Mouse (Mus musculus): ENCODE measurements around the gene Arfgef2. TPM values are rescaled to one million over a fixed set of nuclear protein-coding genes. Genes with fewer than 3 reads are reported as not detected.

Gene Arfgef2
- polyA plus RNA-seq, 1 experiment = 1.6 TPM

DNA sequence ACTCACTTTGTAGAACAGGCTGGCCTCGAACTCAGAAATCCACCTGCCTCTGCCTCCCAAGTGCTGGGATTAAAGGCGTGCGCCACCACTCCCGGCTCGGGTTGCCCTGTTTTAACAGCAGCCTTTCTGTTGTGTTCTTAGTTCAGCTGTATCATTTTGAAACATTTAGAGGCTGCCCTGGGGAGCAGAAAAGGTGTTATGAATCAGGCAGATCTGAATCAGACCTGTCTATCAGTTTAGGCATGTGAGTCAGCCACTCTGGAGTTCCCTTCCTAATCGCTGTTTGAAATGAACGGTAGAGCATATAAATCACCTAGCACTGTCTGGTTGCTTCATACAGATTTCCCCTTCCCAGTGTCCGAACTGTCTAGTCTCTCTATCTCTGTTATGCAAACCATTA lies 105.1 kb downstream of the Arfgef2 start:
- Histone ChIP-seq H3K27me3 (replicated peaks) (no peaks in the 10 kb centered on the region), H3K4me1 (peaks cover 26% of the 10 kb centered on the region), H3K4me3 (replicated peaks) (no peak overlapping the region), H3K9me3 (no peaks in the 10 kb centered on the region), H3K36me3 (replicated peaks; ENCODE audit: low read length) (peaks cover 26% of the 10 kb centered on the region)
- TF ChIP-seq FLI1 (IDR thresholded peaks at IDR 0.05; ENCODE audit: low read length) = no peak
- no peak for TF ChIP-seq GATA1 (IDR thresholded peaks at IDR 0.05; ENCODE audit: borderline replicate concordance, low read length)

DNA sequence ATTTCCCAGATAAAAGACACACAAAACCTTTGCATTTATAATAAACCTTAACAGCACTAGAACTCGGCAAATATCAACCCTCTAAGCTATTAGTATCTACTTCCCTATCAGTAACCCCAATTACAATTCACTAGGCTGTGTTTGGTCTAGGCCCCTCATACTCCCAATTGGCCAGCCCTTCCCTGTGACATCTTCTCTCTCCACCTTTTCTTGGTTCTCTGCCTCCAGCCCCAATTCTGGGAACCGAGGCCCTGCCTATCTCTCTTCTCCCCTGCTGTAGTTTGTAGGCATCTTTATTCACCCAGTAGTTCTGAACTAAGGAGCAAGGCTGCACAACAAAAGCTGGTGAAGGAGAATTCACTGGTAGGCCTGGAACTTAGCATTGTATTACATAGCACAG lies 118.6 kb downstream of the Arfgef2 start:
- Histone ChIP-seq H3K27me3 (replicated peaks) (no peaks in the 10 kb centered on the region), H3K4me3 (replicated peaks) (no peak overlapping the region), H3K9me3 (no peaks in the 10 kb centered on the region), H3K36me3 (replicated peaks; ENCODE audit: low read length) (peaks cover 94% of the 10 kb centered on the region), H3K4me1 (no peaks in the 10 kb centered on the region; the same call in 1 of the 2 replicates)
- no peak for TF ChIP-seq FLI1 (IDR thresholded peaks at IDR 0.05; ENCODE audit: low read length)
- no peak for TF ChIP-seq GATA1 (IDR thresholded peaks at IDR 0.05; ENCODE audit: borderline replicate concordance, low read length)

DNA sequence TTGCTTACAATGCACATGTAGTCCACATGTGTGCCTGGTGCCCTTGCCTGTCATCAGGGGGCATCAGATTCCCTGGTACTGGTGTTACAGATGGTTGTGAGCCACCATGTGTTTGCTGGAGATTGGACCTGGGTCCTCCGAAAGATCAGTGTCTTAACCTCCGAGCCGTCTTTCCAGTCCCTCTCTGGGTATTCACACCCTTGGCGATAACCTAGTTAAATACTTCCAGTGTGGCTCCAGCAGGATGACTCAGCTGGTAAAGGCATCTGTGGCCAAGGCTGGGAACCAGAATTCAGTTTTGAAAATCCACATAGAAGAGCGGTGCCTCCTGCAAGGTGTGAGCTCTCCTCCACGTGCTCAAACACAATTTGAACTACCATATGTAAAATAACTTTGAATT lies 128.6 kb downstream of the Arfgef2 start:
- Histone ChIP-seq H3K27me3 (replicated peaks) (no peaks in the 10 kb centered on the region), H3K4me1 (peaks cover 4% of the 10 kb centered on the region; the same call in 1 of the 2 replicates), H3K4me3 (replicated peaks) (no peak overlapping the region), H3K36me3 (replicated peaks; ENCODE audit: low read length) (peaks cover 95% of the 10 kb centered on the region), H3K9me3 (no peaks in the 10 kb centered on the region)
- TF ChIP-seq FLI1 (IDR thresholded peaks at IDR 0.05; ENCODE audit: low read length) (no peak), GATA1 (IDR thresholded peaks at IDR 0.05; ENCODE audit: borderline replicate concordance, low read length) (no peak)

DNA sequence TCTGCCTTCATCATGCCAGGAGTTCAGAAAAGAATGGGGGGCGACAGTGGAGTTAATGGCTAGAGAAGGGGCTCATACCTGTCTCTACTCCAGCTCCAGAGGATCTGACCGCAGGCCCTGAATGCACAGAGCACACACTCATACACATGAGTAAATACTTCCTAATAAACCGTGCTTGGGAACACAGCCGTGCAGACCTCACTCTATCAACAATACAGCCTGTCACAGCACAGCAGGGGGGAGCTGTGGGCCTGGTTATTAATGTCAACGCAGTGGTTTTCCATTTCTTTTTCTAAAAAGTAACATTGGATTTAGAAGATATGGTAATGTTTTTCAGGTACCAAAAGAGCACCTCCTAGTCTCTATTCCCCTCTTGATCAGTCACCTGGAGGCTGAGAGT lies 129.0 kb downstream of the Arfgef2 start:
- H3K27me3 ChIP-seq (replicated peaks) = no peaks in the 10 kb centered on the region
- TF ChIP-seq FLI1 (IDR thresholded peaks at IDR 0.05; ENCODE audit: low read length) (no peak), GATA1 (IDR thresholded peaks at IDR 0.05; ENCODE audit: borderline replicate concordance, low read length) (no peak)
- H3K9me3 ChIP-seq = no peaks in the 10 kb centered on the region
- H3K36me3 ChIP-seq (replicated peaks; ENCODE audit: low read length) = peaks cover 95% of the 10 kb centered on the region
- H3K4me3 ChIP-seq (replicated peaks) = no peak overlapping the region
- H3K4me1 ChIP-seq = peaks cover 4% of the 10 kb centered on the region; the same call in 1 of the 2 replicates

DNA sequence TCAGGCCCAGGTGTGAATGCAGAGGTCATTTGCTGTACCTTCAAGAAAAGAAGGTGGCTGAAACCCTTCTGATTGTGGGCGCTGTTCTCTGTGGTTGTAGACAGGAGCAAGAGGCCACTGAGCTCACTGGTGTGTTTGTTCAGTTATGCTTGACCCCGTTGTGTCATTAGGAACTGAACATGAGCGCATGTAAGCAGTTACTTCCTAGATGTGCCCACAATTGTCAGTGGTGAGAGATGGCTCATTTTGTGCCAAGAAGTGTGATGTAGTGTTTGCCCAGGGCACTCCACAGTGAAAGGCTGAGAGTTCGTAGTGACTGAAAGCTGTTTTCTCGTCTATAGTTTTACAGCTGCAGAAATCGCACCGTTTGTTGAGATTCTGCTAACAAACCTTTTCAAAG lies 130.2 kb downstream of the Arfgef2 start:
- Histone ChIP-seq H3K36me3 (replicated peaks; ENCODE audit: low read length) (peaks cover 95% of the 10 kb centered on the region), H3K27me3 (replicated peaks) (no peaks in the 10 kb centered on the region), H3K4me3 (replicated peaks) (no peak overlapping the region), H3K9me3 (no peaks in the 10 kb centered on the region), H3K4me1 (peaks cover 4% of the 10 kb centered on the region; the same call in 1 of the 2 replicates)
- TF ChIP-seq FLI1 (IDR thresholded peaks at IDR 0.05; ENCODE audit: low read length) (no peak), GATA1 (IDR thresholded peaks at IDR 0.05; ENCODE audit: borderline replicate concordance, low read length) (no peak)

DNA sequence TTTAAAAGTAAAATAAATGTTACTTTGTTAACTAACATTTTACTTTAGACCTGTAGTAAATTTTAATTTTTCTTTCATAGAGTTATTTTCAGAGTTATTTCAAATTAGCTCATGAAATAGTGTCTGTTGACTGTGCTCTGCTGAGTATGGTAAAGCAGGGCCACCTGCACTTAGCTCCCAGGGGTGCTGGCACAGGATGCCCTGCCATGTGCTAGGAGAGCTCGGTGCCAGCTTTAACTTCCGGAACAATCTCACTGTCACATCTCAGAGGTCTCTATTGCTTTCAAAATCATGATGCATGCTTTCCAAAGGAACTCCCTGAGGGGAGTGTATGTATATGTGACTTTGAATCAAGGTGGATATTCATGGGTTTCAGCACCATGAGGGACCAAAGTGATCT lies 130.8 kb downstream of the Arfgef2 start:
- H3K27me3 ChIP-seq (replicated peaks) = no peaks in the 10 kb centered on the region
- TF ChIP-seq GATA1 (IDR thresholded peaks at IDR 0.05; ENCODE audit: borderline replicate concordance, low read length) = no peak
- no peak for TF ChIP-seq FLI1 (IDR thresholded peaks at IDR 0.05; ENCODE audit: low read length)
- H3K4me3 ChIP-seq (replicated peaks) = no peak overlapping the region
- peaks cover 95% of the 10 kb centered on the region for H3K36me3 ChIP-seq (replicated peaks; ENCODE audit: low read length)
- H3K4me1 ChIP-seq = peaks cover 4% of the 10 kb centered on the region; the same call in 1 of the 2 replicates
- H3K9me3 ChIP-seq = no peaks in the 10 kb centered on the region

DNA sequence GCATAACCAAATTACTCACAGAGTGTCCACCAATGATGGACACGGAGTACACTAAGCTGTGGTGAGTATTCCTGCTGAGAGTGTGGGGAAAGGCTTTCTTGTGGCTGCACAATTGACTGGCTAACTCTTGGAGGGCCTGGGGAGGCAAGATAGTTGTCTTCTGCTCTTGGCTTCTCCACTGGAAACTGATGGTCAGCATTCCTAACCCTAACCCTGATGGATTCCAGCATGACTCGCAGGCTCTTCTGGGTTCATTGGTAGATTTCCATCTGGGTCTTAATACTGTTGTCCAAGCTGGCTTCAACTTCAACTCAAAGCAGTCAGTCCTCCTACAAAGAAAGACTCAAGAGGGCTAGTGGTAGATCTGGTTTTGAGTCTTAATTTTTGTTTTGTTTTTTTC lies 137.8 kb downstream of the Arfgef2 start:
- TF ChIP-seq FLI1 (IDR thresholded peaks at IDR 0.05; ENCODE audit: low read length) (no peak), GATA1 (IDR thresholded peaks at IDR 0.05; ENCODE audit: borderline replicate concordance, low read length) (no peak)
- peaks cover 3% of the 10 kb centered on the region; the same call in 1 of the 2 replicates for H3K4me1 ChIP-seq
- no peak overlapping the region for H3K4me3 ChIP-seq (replicated peaks)
- H3K36me3 ChIP-seq (replicated peaks; ENCODE audit: low read length) = peaks cover 97% of the 10 kb centered on the region
- no peaks in the 10 kb centered on the region for H3K9me3 ChIP-seq
- no peaks in the 10 kb centered on the region for H3K27me3 ChIP-seq (replicated peaks)

DNA sequence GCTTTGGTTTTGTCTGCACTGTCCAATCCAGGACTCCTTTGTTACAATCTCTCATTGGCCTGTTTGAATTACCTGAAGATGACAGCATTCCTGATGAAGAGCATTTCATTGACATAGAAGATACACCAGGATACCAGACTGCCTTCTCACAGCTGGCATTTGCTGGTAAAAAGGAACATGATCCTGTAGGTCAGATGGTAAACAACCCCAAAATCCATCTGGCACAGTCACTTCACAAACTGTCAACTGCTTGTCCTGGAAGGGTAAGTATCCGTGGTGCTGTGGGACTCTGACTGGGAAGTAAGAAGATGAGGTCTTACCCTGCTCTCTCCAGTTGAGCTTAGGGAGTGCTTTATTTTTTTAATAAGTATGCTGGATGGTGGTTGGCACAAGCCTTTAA lies 139.0 kb downstream of the Arfgef2 start:
- H3K4me3 ChIP-seq (replicated peaks) = no peak overlapping the region
- TF ChIP-seq GATA1 (IDR thresholded peaks at IDR 0.05; ENCODE audit: borderline replicate concordance, low read length) (no peak), FLI1 (IDR thresholded peaks at IDR 0.05; ENCODE audit: low read length) (no peak)
- no peaks in the 10 kb centered on the region for H3K9me3 ChIP-seq
- peaks cover 97% of the 10 kb centered on the region for H3K36me3 ChIP-seq (replicated peaks; ENCODE audit: low read length)
- H3K27me3 ChIP-seq (replicated peaks) = no peaks in the 10 kb centered on the region
- H3K4me1 ChIP-seq = peaks cover 3% of the 10 kb centered on the region; the same call in 1 of the 2 replicates

DNA sequence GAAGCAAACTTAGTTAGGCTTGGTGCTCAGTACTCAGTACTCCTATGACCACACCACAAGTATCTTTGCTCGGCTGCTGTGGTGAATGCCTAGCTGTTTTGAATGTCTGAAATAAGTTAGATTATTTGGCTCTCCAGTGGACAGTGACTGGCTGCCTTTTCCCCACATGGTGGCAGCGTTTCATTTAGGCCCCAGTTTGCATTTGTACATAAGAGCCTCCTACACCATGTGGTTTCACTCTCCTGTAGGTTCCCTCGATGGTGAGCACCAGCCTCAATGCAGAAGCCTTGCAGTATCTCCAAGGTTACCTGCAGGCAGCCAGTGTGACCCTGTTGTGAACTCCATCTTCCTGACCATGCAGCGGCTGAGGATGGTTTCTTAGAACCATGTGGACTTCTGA lies 140.1 kb downstream of the Arfgef2 start:
- no peaks in the 10 kb centered on the region for H3K9me3 ChIP-seq
- peaks cover 97% of the 10 kb centered on the region for H3K36me3 ChIP-seq (replicated peaks; ENCODE audit: low read length)
- no peaks in the 10 kb centered on the region for H3K27me3 ChIP-seq (replicated peaks)
- H3K4me3 ChIP-seq (replicated peaks) = no peak overlapping the region
- TF ChIP-seq GATA1 (IDR thresholded peaks at IDR 0.05; ENCODE audit: borderline replicate concordance, low read length) = no peak
- no peak for TF ChIP-seq FLI1 (IDR thresholded peaks at IDR 0.05; ENCODE audit: low read length)
- H3K4me1 ChIP-seq = peaks cover 3% of the 10 kb centered on the region; the same call in 1 of the 2 replicates

Other genes starting within 250 kb of the Arfgef2 start
- gene Prex1, start 91.8 kb upstream of the Arfgef2 start, polyA plus RNA-seq (2012; ENCODE audit: insufficient read depth, low replicate concordance) = 3.7 and 14.4 TPM in 2 replicates
- 1.8 TPM in 1 of 2 replicates, not detected in the other for gene Trp53rkb, start 13.1 kb upstream of the Arfgef2 start, polyA plus RNA-seq (2012; ENCODE audit: insufficient read depth, low replicate concordance)
- gene Cse1l, start 100.5 kb downstream of the Arfgef2 start, polyA plus RNA-seq (2012; ENCODE audit: insufficient read depth, low replicate concordance) = 3.6 TPM in 1 of 2 replicates, not detected in the other
- gene Stau1, start 190.7 kb downstream of the Arfgef2 start, polyA plus RNA-seq (2012; ENCODE audit: insufficient read depth, low replicate concordance) = 10.0 and 13.2 TPM in 2 replicates
- gene Ddx27, start 209.6 kb downstream of the Arfgef2 start, polyA plus RNA-seq (2012; ENCODE audit: insufficient read depth, low replicate concordance) = 26.6 and 26.8 TPM in 2 replicates